Mouse (Mus musculus) midbrain, embryonic 14.5 days (tissue): ENCODE measurements at regions not wholly inside any gene's neighbourhood (a gene's known extent, or its start where the extent isn't known, plus 50 kb on each side); places are given as distances from the start of the nearest gene placed in this dataset.
"Not testable (repeated sequence)": the region's sequence is repeated elsewhere in the genome, so short reads cannot be mapped to it uniquely, and the experiment has no call there.

Source experiments
- ATAC-seq: fragments of 200-750 bp; cut with Nextera tagmentation; 2 replicates; pipeline ENCODE4 v1.8.0; 2017; ENCODE audit warnings: moderate number of reproducible peaks, moderate library complexity; ENCODE audit not compliant: low FRiP score, low TSS enrichment
- DNase-seq: peaks from one replicate; pipeline ENCODE4 v3.0.0-alpha.2; 2015
- H3K27ac ChIP-seq: fragments of 300-500 bp; sonication (generic); replicated peaks from 2 replicates; pipeline ENCODE4 v1.5.1; 2014; ENCODE audit warnings: mild to moderate bottlenecking, low read depth, low read length, moderate library complexity
- H3K27me3 ChIP-seq: fragments of 300-500 bp; sonication (generic); 2 replicates; pipeline ENCODE4 v1.6.1; 2014; ENCODE audit warnings: low read length, control low read depth, mixed read lengths; ENCODE audit not compliant: control insufficient read depth, insufficient read depth
- H3K36me3 ChIP-seq: fragments of 300-500 bp; sonication (generic); 2 replicates; pipeline ENCODE4 v1.6.1; 2014; ENCODE audit warnings: low read length, control low read depth; ENCODE audit not compliant: control insufficient read depth, insufficient read depth
- H3K4me1 ChIP-seq: fragments of 300-500 bp; sonication (generic); 2 replicates; pipeline ENCODE4 v1.6.1; 2014; ENCODE audit warnings: mild to moderate bottlenecking, antibody characterized with exemption, low read length, control low read depth; ENCODE audit not compliant: control insufficient read depth, insufficient read depth
- H3K4me2 ChIP-seq: fragments of 300-500 bp; sonication (generic); 2 replicates; pipeline ENCODE4 v1.6.1; 2014; ENCODE audit warnings: mild to moderate bottlenecking, low read length, moderate library complexity
- H3K4me3 ChIP-seq: fragments of 300-500 bp; sonication (generic); replicated peaks from 2 replicates; pipeline ENCODE4 v1.5.1; 2014; ENCODE audit warnings: low read depth, low read length
- H3K9ac ChIP-seq: fragments of 300-500 bp; sonication (generic); replicated peaks from 2 replicates; pipeline ENCODE4 v1.6.1; 2014; ENCODE audit warnings: mild to moderate bottlenecking, low read length, moderate library complexity
- H3K9me3 ChIP-seq: fragments of 300-500 bp; sonication (generic); 2 replicates; pipeline ENCODE4 v1.6.1; 2016; ENCODE audit warnings: low read length, control low read depth, mixed read lengths; ENCODE audit not compliant: control insufficient read depth
- WGBS: fragments of 180-500 bp; shearing (Covaris S2); extraction: QIAGEN DNeasy Blood & Tissue Kit; methylation state at CpG from one replicate; pipeline ENCODE4 v1.1.7; 2014; 5-methylcytosine and 5-hydroxymethylcytosine counted together

DNA sequence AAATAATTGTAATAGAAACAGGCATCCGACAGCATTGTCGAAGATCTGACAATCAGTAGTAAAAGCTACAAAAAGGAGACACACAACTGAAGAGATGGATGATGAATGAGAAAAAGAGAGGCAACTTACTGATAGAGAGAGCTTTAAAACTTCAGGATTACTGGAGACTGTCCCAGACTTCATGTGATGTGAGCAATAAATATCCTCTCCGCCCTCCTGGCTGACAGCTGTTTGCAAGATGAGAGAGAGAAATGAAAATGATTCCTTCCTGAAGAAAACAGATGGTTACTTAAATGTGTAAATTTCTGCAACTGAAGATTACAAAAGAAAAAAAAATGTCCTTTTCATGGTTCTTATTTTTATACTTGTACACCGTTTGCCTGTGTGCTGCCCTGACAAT, 306.7 kb upstream of the Ncam2 start:
- Histone ChIP-seq H3K27me3 (no peaks in the 10 kb centered on the region), H3K9ac (no peak overlapping the region), H3K9me3 (no peaks in the 10 kb centered on the region), H3K27ac (no peak overlapping the region), H3K4me2 (no peak overlapping the region), H3K36me3 (no peaks in the 10 kb centered on the region), H3K4me1 (no peaks in the 10 kb centered on the region), H3K4me3 (no peak overlapping the region)
- DNase-seq (no peak), ATAC-seq (no peak)
- WGBS, result 92% methylated on average over 4 of the region's 4 CpGs

DNA sequence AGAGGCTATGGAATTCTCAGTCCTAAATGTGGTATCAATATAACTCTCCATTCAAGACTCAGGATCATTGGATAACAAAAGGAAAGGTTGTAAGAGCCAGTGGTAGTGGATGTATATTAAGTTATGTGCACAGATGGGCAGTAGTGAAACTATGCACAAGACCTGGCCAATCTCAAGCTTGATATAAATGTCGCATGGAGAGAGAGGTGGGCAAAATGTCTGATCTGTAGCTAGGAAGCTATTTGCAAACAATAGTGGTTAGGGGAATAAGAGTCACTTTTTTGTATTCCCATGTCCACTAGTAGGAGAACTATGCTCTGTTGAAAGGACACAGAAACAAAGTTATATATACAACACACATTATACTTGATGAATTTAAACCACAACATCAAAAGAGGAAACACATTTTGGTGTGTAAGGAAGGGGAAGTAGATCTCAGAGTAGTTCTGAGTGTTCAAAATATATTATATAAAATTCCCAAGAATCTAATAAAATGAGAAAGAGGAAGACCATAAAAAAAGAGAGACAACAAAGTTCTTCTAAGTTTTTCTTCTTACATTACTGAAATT, 279.7 kb upstream of the Ncam2 start:
- Histone ChIP-seq H3K4me1 (no peaks in the 10 kb centered on the region), H3K27ac (no peak overlapping the region), H3K4me2 (no peak overlapping the region), H3K9me3 (no peaks in the 10 kb centered on the region), H3K4me3 (no peak overlapping the region), H3K36me3 (no peaks in the 10 kb centered on the region), H3K9ac (no peak overlapping the region), H3K27me3 (no peaks in the 10 kb centered on the region)
- ATAC-seq (no peak), DNase-seq (no peak)
- WGBS, result 94% methylated on average over 1 of the region's 1 CpGs

DNA sequence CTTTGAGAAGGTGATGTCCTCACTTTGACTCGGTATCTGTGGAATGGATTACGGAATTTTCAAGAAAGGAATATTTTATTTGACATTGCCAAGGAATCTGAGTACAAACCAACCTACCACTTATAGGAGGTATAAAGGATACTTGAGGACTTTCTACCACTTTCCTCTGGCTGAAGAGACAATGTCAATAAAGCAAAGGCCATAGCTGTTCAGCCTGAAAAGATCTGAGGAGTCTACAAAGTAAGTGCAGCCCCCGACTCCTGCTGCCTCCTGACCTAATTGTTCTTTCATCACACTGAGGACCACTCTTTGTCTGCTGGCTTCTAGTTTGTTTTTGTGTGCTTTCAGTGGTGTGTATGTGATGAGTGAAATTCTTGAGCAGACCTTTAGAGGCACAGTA, 269.5 kb upstream of the Ncam2 start:
- no peaks in the 10 kb centered on the region for H3K36me3 ChIP-seq
- DNase-seq (no peak), ATAC-seq (no peak)
- no peak overlapping the region for H3K27ac ChIP-seq
- no peaks in the 10 kb centered on the region for H3K27me3 ChIP-seq
- no peak overlapping the region for H3K9ac ChIP-seq
- no peaks in the 10 kb centered on the region for H3K9me3 ChIP-seq
- H3K4me2 ChIP-seq, result no peak overlapping the region
- H3K4me1 ChIP-seq, result no peaks in the 10 kb centered on the region
- no peak overlapping the region for H3K4me3 ChIP-seq
- 61% methylated on average over 3 of the region's 3 CpGs for WGBS

DNA sequence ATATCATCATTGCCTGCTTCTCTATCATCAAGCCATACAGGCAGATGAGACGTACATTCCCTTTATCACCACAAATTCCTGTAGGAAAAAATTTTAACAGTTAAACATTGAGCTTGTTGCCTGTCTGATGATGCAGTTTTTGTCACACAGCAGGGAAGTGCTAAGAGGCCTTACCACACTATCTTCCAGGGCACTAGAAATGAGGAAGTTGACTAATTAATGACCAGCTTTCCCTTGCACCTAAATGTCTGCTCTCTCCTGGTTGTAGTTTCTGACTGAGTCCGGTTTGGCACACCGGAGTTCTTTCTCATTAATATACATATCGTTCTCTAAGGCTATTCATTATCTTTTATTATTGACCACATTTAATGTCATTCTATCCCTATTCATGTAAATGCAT, 269.0 kb upstream of the Ncam2 start:
- H3K4me3 ChIP-seq, result no peak overlapping the region
- H3K4me1 ChIP-seq, result no peaks in the 10 kb centered on the region
- no peaks in the 10 kb centered on the region for H3K9me3 ChIP-seq
- H3K36me3 ChIP-seq, result no peaks in the 10 kb centered on the region
- WGBS, result 79% methylated on average over 4 of the region's 4 CpGs
- no peak overlapping the region for H3K4me2 ChIP-seq
- no peak overlapping the region for H3K9ac ChIP-seq
- ATAC-seq (no peak), DNase-seq (no peak)
- H3K27ac ChIP-seq, result no peak overlapping the region
- H3K27me3 ChIP-seq, result no peaks in the 10 kb centered on the region

GRCm38 (mm10) chr16:80935741-80936140, 264.8 kb upstream of the Ncam2 start:
- H3K4me1 ChIP-seq, result no peaks in the 10 kb centered on the region
- no peak for ATAC-seq
- no peak for DNase-seq
- H3K27ac ChIP-seq, result no peak overlapping the region
- no peaks in the 10 kb centered on the region for H3K27me3 ChIP-seq
- no peak overlapping the region for H3K4me2 ChIP-seq
- 88% methylated on average over 1 of the region's 1 CpGs for WGBS
- H3K4me3 ChIP-seq, result no peak overlapping the region
- H3K9me3 ChIP-seq, result no peaks in the 10 kb centered on the region
- no peaks in the 10 kb centered on the region for H3K36me3 ChIP-seq
- H3K9ac ChIP-seq, result no peak overlapping the region

DNA sequence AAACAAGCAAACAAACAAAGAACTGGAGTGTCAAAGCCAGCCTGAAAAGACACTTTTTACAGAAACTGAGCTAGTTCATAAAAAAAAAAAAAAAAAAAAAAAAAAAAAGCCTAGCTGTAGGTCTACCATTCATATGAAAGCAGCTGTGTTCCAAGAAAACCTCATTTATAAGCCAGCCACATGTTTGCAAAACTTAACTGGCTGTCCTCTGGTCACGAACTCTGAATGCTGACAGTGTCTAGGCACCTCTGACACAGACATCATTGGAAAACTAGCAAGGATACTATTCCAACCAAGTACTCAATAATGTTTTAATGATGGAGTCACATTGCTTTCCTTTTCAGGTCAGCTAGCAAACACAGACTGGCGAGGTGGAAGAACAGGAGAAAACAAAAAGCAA, 238.4 kb upstream of the Ncam2 start:
- H3K36me3 ChIP-seq, result no peaks in the 10 kb centered on the region
- H3K4me1 ChIP-seq, result no peaks in the 10 kb centered on the region
- H3K4me2 ChIP-seq, result no peak overlapping the region
- DNase-seq, result no peak
- no peak overlapping the region for H3K4me3 ChIP-seq
- H3K9me3 ChIP-seq, result no peaks in the 10 kb centered on the region
- no peak for ATAC-seq
- H3K9ac ChIP-seq, result no peak overlapping the region
- H3K27ac ChIP-seq, result no peak overlapping the region
- no peaks in the 10 kb centered on the region for H3K27me3 ChIP-seq
- WGBS, result 72% methylated on average over 2 of the region's 2 CpGs

DNA sequence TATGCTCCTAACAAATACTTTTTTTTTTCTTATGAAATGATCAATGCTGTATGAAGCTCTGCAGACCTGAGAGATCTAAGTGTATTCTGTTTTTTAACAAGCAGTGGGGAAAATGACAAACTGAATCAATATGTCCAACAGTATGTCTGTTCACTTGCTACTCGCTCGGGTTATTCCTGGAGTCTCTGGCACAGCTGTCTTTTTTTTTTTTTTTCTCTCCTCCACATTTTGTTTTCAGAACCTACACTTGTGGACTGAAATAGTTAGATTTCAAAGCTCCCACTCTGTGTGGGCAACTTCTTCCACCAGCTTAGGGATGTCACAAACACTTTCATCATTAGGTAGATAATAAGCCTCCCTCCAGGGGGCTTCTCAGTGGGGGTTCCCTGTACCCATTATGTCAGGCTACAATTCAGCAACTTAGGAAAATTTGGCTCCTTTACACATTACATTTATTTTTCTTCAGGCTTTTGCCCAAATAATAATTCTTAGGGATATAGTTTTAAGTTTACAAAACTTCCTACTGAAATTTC, 218.9 kb upstream of the Ncam2 start:
- H3K4me3 ChIP-seq, result no peak overlapping the region
- no peak overlapping the region for H3K9ac ChIP-seq
- no peaks in the 10 kb centered on the region for H3K27me3 ChIP-seq
- no peak overlapping the region for H3K27ac ChIP-seq
- no peaks in the 10 kb centered on the region for H3K9me3 ChIP-seq
- H3K4me2 ChIP-seq, result no peak overlapping the region
- H3K36me3 ChIP-seq, result no peaks in the 10 kb centered on the region
- ATAC-seq (no peak), DNase-seq (no peak)
- 24% methylated on average over 2 of the region's 2 CpGs for WGBS
- H3K4me1 ChIP-seq, result no peaks in the 10 kb centered on the region

DNA sequence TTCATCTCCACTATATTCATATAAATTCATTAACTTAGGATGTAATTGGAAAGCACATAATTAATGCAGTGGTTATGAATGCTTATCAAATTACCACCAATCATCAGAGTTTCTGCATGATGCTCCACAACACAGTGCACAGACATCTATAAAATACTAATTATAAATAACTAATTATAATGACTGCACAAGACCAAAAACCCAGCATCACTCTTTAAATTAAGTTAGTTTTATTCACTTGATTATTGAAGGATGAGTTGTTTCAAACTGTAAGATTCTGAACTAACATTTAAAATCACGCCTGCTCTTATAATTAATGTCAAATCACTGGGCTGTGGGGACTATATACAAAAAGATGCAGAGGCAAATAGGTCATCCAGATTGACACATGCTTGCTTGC, 212.7 kb upstream of the Ncam2 start:
- no peak overlapping the region for H3K4me2 ChIP-seq
- no peaks in the 10 kb centered on the region for H3K27me3 ChIP-seq
- DNase-seq (no peak), ATAC-seq (no peak)
- H3K4me1 ChIP-seq, result no peaks in the 10 kb centered on the region
- H3K9me3 ChIP-seq, result no peaks in the 10 kb centered on the region
- no peak overlapping the region for H3K4me3 ChIP-seq
- no peak overlapping the region for H3K27ac ChIP-seq
- WGBS, result 74% methylated on average over 1 of the region's 1 CpGs
- H3K36me3 ChIP-seq, result no peaks in the 10 kb centered on the region
- H3K9ac ChIP-seq, result no peak overlapping the region

DNA sequence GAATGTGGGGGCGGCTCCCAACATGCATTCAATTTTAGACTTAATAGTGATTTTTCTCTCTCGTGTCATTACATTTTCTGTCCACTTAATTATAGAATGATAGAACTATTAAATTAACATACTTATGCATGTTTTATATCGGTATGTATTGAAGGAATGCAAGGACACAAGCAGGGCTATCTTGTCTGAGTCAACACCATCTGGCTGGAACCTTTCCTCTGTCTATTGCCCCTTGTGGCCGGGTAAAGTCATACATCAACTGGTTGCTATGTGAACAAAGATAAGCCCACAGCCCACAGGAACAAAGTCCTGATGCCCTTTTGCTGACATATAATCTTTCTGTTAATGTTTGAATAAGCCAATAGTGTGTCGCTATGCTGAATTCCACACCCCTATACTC, 163.7 kb upstream of the Ncam2 start:
- not testable (repeated sequence) for H3K9ac ChIP-seq, H3K27me3 ChIP-seq, H3K9me3 ChIP-seq, ATAC-seq, H3K36me3 ChIP-seq, H3K4me3 ChIP-seq, H3K4me1 ChIP-seq, DNase-seq, H3K27ac ChIP-seq, H3K4me2 ChIP-seq
- 95% methylated on average over 5 of the region's 5 CpGs for WGBS
